Mouse (Mus musculus) left cerebral cortex, postnatal 4 days (tissue): Measurements from ENCODE around the gene Cox10. TPM values are rescaled to one million over a fixed set of nuclear protein-coding genes. Genes with fewer than 3 reads are reported as not detected.
A peak's percentile ranks its signal among the peaks of the same experiment; 100 is the strongest.

Experiments
- DNase-seq: peaks from one replicate; pipeline ENCODE4 v3.0.0-alpha.2; 2022
- intact Hi-C: fragments of 180-260 bp; cut with DNase I; formaldehyde crosslinking; loops from one replicate; pipeline ENCODE4 v1.15.1; 2025
- total RNA-seq, 2 experiments: library from RNA; stranded (reverse); gene quantifications; 2 replicates each; pipeline ENCODE4 v1.2.3; 2021

Cox10 gene
- total RNA-seq, 2 experiments from 2014 or later: 20.9 to 21.5 TPM

DNA sequence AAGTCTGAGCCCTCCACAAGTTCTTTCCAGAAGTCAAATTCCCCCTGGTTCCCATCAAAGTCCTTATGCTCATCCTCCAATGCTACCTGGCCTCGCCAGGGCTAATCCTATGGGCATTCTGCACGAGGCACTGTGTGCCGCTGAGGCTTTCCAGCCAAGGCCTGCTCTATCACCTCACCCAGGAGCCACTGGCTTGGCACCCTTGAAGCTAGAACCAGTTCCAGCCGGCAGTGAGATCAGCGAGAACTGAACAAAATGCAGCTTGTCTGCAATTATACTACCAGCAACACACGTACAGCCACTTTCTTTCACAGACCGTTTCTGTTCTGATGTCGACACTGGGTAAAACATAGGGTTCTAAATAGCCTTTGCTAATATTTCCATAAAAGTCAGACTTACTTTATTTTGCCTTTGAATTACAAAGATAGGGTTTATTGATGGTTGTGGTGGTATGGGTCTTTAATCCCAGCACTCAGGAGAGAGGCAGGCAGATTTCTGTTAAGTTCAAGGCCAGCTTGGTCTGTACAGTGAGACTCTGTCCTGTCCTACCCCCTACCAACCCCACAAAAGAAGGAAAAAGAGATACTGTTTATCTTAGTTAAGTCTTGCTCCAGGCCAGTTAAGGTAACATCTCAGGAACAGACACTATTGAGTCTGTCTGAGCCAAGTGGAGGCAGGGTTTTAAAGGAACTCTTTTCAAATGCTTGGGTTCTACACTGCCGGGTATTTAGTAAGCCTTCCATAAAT is 111.5 kb downstream of the Cox10 start:
- intact Hi-C loops: no loop called here
- DNase-seq: no peak

DNA sequence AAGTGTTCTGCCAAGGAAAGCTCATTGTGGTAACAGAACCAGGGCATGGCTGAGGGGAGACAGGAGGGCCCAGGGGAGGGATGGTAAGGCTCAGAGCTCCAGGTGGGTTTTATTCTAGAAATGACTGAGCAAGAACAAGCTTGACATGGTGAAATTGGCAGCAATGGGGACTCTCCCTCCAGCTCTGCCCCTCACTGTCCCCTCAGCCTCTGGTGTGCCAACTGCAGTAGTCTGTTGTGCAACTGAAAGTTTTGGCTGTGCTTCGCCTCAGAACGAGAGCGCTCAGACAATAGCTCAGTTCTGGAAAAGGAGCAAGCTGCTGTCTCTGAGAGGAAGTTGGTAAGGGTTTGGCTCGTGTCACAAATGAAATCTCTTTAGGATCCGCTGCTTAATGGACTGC is 113.8 kb downstream of the Cox10 start:
- peak; percentile 39 for DNase-seq
- intact Hi-C loops: no loop called here

DNA sequence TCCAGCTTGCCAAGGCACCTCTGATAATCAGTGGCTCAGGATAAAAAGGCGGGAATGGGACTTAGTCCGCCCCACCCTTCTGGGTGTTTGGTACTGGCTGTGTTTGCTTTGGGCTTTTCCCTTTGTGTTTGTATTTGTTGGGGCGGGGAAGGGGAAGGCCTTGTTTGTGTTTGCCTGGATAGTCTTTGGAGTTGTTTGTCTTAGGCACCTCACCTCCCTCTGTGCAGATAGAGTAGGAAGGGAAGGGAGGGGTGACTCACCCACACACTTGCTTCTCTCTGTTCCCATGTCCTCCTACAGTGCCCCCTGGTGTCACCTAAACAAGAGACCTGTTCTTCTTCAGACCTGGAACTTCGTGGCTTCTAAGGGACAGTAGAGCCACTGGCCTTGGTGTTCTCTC is 122.1 kb downstream of the Cox10 start:
- intact Hi-C loops: no loop called here
- DNase-seq: no peak

DNA sequence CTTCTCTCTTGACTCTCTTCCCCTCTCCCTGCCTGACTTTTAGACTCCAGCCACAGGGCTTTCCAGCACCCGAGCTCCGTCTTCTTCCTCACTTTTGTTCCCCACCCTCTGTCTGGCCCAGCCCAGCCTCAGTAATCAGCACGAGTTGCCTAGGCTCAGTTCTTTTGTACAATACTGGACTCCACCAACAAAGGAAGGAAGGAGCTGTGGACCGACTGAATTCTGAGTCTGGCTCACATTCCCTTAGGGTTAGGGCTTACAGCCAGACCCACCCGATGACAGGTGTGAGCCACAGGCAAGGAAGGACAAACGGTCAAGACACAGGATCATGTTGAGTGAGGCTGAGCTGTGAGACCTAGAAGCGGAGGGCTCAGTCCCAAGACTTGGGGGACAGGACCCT is 122.5 kb downstream of the Cox10 start:
- intact Hi-C loops: no loop called here
- DNase-seq: no peak

DNA sequence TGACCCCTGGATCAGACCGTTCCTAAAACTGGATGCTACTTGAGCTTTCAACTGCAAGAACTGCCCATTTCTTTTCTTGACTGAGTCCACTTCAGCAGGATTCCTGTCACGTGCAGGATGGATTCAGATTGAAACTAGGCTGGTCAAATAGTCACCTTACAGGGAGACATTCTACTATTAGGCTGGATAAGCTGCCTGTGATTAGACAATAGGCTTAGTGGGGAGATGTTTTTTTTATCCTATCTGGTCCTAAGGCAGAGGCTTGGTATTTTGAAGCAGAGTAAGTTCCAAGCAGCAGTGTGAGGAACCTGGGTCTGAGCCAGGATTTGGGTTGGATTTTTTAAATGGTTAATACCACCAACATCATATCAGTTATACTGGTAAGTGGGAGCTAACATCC is 125.4 kb downstream of the Cox10 start:
- intact Hi-C loops: no loop called here
- no peak for DNase-seq

DNA sequence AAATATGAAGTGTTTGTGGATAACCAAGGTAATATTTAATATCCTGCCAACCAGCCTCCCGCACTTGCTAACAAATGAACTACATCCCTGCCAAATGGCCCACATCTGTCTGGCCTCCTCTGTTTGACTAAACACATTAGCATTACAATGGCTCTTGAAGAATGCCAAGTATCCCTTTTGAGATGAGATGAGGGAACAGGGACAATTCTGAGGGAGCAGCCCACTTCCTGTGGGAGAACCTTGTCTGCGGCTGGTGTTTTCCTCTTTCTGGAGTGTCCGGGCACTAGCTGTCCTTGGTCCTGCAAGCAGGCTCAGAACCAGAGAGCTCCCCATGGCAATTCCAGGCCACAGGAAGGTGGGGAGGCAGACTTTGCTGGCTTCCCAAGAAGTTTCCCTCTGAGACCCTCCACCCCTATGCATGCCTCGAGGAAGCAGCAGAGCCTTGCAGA is 126.5 kb downstream of the Cox10 start:
- no peak for DNase-seq
- intact Hi-C loops: no loop called here

DNA sequence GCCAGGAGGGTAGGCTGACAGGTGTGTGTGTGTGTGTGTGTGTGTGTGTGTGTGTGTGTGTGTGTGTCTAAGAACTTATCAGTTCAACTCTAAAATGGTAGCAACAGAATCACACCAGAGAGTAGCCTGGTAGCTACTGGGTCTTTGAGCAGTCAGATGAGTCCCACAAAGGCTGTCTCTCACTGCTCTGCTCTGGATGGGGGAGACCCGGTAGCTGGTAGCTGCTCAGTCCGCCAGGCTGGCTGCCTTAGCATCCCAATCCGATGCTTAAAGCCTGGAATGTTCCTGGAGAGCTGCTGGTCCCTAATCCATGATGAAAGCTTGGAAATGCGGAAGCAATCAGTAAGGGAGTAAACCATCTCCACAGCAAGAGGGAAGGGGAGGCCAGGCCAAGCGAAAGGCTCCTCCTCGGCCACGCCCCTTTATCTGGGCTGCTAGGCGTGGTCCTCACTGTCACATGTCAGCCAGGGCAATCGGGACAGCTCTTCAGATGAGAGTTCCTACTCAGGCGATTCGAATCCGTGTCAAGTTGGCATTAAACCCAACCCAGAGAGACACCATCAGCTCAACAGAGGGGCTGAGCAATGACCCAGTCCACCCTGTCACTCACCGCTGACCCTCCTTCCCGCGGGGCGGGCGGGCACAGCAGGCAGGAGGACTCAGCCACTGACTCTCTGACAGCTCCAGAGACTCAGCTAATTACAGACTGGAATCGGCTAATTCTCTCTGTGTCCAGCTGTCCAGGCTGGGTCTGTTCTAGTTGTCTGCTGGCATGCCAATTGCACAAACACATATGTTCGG is 127.2 kb downstream of the Cox10 start:
- intact Hi-C loops: no loop called here
- DNase-seq: peak; percentile 28

DNA sequence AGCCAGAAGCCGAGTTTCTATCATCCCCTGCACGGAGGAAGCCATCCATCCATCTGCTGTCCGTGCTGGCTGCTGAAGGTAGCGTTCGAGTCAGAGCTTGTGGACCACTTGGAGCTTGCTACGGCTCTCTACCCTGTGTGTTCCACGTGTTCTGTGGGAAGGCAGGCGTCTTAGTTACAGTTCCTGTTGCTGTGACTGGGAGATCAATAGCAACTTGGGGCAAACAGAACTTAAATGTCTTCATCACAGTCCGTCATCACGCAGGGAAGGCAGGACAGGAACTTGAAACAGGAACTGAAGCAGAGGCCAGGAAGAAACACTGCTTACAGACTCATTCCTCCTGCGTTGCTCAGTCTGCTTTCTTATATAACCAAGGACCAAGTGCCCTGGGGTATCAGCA is 130.9 kb downstream of the Cox10 start:
- DNase-seq: no peak
- intact Hi-C loops: no loop called here

DNA sequence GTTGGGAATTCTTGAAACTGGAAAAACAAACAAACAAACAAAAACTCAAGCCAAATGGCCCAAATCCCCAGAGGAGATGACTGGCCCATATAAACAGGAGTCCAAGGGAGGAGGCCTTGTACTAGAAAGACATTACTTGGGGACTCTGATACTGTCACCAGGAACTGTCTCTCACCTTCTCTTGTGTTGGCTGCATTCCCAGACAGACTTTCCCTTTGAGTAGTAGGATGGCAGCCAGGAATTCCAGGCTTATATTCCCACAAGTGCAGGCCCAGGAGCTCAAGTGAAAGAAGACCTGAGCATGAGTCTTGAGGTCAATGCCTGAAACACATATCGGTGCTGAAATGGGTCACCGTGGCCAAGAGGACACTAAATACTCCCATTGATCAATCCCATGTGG is 132.2 kb downstream of the Cox10 start:
- no peak for DNase-seq
- intact Hi-C loops: no loop called here

DNA sequence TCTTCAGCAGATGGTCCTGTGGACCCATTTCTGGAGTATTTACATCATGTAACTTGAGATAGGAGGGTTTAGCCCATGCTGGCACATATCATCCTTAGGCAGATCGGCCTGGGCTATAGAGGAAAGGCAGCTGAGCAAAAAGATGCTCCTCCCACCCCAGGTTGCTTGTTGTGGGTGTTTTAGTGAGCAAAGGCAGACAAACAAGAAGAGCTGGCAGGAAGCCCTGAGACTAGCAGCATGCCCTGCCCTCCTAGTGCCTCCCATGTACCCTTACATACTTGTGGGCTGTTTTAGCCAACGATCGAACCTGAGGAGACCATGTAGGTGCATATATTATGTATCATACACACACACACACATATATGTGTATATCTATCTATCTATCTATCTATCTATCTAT is 135.3 kb downstream of the Cox10 start:
- no peak for DNase-seq
- intact Hi-C loops: no loop called here

DNA sequence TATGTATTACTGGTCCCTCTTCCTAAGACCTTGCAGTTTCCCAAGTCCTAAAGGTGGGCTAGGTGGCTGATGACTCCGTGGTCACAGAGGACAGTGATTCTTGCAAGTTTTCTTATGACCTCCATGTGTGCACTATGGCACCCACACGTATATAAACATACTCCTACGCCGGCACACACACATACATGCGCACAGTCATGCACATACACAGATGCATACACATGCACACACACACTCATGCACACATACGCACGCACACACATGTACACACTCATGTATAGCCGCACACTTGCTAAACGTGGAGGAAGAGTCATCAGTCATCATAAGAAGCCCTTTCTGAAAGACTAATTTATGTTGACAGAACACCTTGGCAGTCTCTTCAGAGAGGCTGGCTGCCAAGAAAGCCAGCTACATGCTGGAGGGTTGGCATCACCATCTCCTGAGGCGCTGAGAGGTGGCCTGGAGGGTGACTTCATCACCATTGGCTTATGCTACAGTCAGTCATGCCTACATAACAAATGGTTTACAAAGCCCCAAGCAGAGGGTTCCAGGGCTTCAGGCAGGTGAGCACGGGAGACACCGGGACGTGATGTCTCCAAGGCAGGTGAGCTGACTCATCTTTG is 135.9 kb downstream of the Cox10 start:
- peak; percentile 40 for DNase-seq
- intact Hi-C loops: no loop called here

DNA sequence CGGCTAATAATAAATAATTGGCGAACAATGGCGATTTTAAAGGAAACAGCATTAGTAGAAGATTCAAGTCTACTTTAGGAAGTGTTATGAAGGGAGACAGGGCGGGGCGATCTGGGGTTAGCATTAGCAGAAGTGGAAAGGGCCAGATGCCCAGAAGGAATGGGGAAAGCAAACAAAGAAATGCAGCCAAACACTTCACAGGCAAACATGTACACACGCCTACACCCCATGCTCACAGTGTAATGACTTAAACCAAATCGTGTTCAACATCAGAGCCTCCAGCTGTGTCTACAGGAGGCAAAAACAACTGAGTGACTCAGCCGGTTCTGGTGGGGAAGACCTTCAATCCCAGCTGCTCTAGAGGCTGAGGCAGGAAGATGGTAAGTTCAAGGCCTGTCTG is 137.1 kb downstream of the Cox10 start:
- no peak for DNase-seq
- intact Hi-C loops: no loop called here

DNA sequence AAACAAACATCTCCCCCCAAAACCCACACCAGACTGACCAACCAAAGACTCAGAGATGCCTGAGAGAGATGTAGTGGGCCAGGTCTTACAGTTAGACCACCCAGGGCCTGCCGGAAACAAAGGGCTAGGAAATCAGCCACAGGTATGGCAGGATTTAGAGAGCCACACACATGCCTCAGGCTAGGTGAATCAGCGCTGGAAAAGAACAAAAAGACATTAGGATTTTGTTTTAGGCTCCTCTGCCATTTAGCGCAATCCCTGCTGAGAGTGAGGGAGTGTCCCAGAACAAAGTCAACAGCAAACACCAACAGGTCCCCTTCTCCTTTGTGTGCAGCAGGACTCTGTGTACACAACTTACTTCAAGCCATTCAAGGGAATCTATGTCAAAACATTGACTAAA is 142.6 kb downstream of the Cox10 start:
- DNase-seq: no peak
- intact Hi-C loops: no loop called here

DNA sequence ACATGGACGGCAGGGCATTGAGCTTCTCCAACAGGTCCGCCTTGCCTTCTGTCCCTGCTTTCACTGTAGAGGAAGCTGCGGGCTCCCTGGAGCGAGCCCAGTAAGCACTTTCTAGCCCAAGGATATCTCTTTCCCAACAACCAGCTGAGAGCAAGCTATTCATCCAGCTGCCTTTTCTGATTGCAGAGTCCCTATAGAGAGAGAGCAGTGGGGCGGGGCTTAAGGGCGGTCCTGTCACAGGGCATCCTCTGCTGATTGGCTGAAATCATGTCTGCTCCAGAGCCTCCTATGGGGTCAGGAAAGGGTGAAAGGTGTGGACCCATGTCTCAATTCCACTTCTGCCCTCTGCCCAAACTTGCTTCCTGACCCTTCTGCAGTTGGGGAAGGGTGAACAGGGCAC is 152.4 kb downstream of the Cox10 start:
- intact Hi-C loops: loop anchor here (5.0 to 10.0 kb wide), 2 partner anchors 598 to 790 kb away; no protein-coding TSS in a partner anchor
- no peak for DNase-seq

DNA sequence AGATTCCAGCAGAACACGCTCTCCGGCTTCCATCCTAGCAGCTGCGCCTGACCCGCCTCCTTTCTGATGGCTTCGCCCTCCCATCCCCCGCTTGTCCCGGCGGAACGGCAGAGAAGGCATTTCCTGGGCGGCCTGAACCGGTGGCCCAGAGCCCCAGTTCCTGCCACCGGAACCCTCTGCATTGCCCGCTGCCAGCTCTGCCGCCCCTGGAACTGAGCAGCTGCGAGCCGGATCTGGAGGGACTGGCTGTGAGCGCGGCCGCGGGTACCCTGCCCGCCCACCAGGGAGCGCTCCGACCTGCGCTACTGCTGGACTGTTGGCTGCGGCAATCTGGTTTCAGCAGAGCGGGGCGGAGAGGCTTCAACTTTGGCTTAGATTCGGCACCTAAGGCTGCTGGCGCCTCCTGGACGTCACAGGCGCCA is 154.1 kb downstream of the Cox10 start:
- intact Hi-C loops: loop anchor here (5.0 to 10.0 kb wide), 2 partner anchors 600 to 792 kb away; no protein-coding TSS in a partner anchor
- peak; percentile 80 for DNase-seq

DNA sequence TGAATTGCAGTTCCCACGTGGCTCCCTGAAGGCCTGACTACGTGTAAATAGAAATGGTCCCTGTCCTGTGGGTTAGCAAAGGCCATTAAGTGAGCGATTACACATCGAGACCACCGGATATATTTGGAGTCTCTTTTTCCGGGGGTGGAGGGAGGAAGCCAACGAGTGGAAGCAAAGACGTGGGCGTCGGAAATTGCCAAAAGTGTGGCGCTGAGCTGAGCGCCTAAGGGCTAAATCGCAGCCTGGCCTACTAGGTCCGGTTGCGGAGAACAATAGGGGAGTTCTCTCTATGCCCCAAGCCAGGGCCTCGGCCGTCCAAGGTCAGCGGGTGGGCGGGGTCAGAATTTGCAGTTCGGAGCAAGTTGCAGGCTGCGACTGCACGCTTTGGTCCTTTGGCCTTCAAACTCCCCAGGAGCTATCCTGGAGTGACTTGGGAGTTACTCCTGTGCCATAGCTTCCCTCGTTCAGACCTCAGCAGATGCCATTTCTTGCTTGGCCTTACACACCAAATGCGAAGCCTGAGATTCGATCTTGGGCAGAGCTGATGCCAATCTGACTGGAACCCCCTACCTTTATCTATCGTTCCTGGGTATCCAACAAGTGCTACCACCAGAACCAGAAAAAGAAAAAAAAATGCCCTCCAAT is 154.9 kb downstream of the Cox10 start:
- intact Hi-C loops: loop anchor here (5.0 to 10.0 kb wide), 3 partner anchors 600 to 1043 kb away; no protein-coding TSS in a partner anchor
- DNase-seq: no peak

DNA sequence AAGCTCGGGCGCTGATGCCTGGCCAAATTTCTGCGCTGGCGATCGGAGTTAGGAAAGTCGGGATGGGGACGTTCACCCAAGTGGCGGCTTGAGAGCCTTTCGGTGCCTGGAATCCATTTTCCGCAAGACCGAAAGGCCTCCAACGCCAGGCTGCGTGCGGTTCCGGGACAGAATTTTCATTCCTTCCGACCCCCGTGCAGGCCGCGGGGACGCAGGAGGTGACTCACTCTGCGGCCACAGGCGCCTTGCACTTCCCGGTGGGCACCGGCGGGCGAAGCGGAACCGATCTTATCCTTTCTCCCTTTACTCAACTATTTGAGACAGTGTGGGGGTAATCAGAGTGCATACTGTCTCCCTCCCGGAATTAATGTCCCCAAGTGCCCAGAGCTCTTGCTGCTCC is 155.9 kb downstream of the Cox10 start:
- DNase-seq: no peak
- intact Hi-C loops: loop anchor here (5.0 to 10.0 kb wide), 3 partner anchors 601 to 1044 kb away; no protein-coding TSS in a partner anchor

DNA sequence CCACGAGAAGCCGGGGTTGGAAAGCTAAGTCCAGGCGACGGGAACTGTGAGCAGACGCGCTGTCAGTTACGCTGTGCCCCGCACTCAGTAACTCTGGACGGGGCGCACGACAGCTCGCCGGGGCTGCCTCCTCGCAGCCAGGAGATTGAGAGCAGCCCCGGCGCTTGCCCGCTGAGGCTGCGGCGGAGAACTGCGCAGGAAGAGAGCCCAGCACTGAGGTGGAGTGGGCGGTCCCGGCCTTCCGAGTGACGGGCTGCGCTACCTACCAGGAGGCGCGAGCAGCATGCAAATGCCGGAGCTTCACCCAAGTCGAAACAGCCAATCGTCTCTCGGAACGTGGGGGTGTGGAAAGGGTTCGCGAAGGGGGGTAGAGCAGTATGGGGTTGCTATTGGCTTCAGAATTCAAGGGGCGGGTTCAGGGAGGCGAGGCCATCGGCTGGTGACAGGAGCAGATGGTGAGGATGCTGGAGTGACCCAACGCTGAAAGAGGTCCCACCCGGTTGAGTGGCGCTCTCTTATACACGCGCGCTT is 157.1 kb downstream of the Cox10 start, which contains the start of gene Hs3st3b1:
TSS of gene Hs3st3b1 (minus strand) at position 200 of the 531 bp plus-strand sequence.
- intact Hi-C loops: loop anchor here (5.0 to 10.0 kb wide), 3 partner anchors 603 to 1045 kb away; no protein-coding TSS in a partner anchor
- DNase-seq: peak; percentile 91

DNA sequence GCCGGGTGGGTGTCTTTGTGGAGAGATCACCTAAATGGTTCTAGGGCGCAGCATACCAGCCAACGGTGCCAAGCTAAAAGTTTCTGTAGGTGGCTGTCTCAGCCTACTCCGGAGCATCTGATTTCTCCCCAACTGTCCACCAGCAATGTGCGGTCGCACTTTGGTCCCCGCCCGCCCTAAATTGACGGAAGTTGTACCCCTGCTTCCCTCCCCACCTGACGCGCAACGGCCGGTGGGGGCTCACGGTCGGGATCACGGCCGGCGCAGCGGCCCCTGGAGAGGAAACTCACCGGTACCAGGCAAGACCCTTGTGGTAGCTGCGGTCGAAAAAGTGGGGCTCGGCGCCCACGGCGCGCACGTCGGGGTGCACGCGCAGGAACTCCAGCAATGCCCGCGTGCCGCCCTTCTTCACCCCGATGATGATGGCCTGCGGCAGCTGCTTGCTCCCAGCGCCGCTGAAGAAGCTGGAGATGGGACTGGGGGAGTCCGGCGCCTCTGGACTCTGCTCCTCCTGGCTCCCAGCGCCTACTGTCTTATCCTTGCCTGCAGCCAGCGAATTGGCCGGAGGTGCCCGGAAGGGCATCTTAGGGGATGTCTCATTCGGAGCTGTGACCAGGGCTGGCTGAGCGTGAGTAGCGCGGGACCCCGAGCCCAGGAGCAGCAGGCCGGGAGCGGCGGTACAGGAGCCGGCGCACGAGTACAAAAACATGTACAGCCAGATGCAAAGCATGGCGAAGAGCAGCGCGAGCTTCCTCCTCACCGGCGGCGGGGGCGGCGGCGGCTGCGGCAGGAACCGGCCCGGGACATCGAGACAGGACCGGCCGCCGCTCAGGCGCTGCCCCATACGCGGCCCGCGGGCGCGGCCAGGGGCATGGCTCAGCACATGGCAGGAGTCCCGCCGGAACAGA is 158.0 kb downstream of the Cox10 start:
- intact Hi-C loops: loop anchor here (2.0 to 10.0 kb wide), 4 partner anchors 520 to 1046 kb away; no protein-coding TSS in a partner anchor
- no peak for DNase-seq
